Mouse (Mus musculus): ENCODE results near the gene Mapk8ip1. TPM values are rescaled to one million over a fixed set of nuclear protein-coding genes. Genes with fewer than 3 reads are reported as not detected.
"Not testable (repeated sequence)": the region's sequence is repeated elsewhere in the genome, so short reads cannot be mapped to it uniquely, and the experiment has no call there.

Mapk8ip1 gene
- total RNA-seq, 4 experiments from 2014 or later, result 328 to 363 (median 345) TPM

- no peak for DNase-seq (ENCODE audit: low spot score in 2 of 2)
These were observed 24.3 kb upstream of the Mapk8ip1 start for GRCm38 (mm10) chr2:92425366-92425765.

GRCm38 (mm10) chr2:92424462-92425308, 23.6 kb upstream of the Mapk8ip1 start:
- peak in 1 of 2 experiments; percentile 75 for DNase-seq (ENCODE audit: low spot score in 2 of 2)

- peak; percentile 80 to 91 for DNase-seq (ENCODE audit: low spot score in 2 of 2)
These were observed 22.8 kb upstream of the Mapk8ip1 start for GRCm38 (mm10) chr2:92423702-92424461.

DNA sequence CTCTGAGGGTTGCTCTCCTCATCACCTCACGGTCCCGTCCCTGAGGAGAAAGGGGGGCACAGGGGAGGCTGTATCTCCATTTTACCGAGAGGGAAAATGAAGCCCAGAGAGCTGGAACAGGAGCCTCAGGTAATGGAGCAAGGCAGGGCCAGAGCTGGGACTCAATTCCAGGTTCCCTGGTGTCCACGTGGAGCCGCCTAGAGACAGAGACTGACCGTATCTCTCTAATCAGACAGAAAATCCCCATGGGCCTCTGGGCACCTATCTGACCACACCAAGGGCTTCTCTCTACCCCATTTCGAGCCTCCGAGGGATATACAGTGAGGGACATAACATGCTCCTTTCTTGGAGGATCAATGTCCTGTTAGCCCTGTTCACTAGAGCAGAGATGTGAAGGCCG, 22.1 kb upstream of the Mapk8ip1 start:
- no peak for DNase-seq (ENCODE audit: low spot score in 2 of 2)

GRCm38 (mm10) chr2:92422388-92423135, 21.5 kb upstream of the Mapk8ip1 start:
- no peak for DNase-seq (ENCODE audit: low spot score in 2 of 2)

GRCm38 (mm10) chr2:92421723-92422387, 20.8 kb upstream of the Mapk8ip1 start:
- DNase-seq (ENCODE audit: low spot score in 2 of 2), result no peak

- no peak for DNase-seq (ENCODE audit: low spot score in 2 of 2)
These were observed 10.6 kb upstream of the Mapk8ip1 start for GRCm38 (mm10) chr2:92411705-92412104.

GRCm38 (mm10) chr2:92408309-92409045, 7.4 kb upstream of the Mapk8ip1 start:
- no peak for DNase-seq (ENCODE audit: low spot score in 2 of 2)

DNA sequence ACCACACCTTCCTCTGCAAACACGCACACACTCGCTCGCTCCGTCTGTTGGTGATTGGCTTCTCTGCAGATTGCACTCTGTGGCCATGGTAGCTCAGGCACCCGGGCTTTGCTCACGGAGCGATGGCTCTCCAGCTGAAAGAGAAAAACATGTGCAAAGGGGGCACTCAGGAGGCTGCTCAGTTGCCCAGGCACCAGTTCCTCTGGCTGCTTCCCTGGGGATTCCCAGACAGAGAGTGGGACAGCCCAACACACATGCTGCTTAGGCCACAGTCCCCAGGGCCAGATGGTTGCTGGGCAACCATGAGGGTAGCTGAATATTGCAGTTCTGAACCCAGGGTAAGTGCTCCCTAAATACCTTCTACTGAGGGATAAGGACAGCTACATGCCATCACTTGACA, 4.6 kb upstream of the Mapk8ip1 start:
- no peak for DNase-seq (ENCODE audit: low spot score in 2 of 2)

- no peak for DNase-seq (ENCODE audit: low spot score in 2 of 2)
These were observed 3.7 kb upstream of the Mapk8ip1 start for GRCm38 (mm10) chr2:92404737-92405136.

GRCm38 (mm10) chr2:92403776-92404319, 2.8 kb upstream of the Mapk8ip1 start:
- no peak for DNase-seq (ENCODE audit: low spot score in 2 of 2)

DNA sequence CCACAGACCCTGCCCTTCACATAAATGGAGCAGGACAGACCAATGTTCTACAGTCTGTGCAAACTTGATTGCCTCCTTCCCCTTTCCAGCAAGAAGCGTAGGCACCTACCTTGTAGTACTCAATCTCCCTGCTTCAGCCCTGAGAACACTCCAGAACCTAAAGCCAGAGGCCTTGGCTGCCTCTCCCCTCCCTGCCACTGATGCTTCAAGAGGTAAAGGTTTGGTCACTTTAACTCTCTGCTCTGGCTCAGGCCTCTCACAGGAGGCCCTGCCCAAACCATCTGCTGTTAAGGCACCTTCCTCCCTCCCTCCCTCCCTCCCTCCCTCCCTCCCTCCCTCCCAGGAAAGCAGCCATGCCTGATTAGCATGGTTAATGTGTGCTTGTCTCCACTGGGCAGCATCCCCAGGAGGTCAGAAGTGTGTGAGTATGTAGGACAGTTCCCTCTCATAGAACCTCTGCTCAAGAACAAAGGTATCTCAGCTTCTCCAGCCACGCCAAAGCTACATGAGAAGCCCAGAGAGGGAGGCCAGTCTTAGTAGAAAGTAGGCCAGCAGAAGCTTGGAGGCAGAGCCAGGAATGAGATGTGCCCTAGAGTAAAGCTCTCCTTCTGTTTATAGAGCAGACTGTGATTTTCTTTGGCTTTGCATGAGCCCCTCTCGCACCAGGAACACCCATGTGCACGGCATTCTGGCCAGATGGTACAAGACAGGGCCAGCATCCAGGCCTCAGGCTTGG, 1.7 kb upstream of the Mapk8ip1 start:
- DNase-seq (ENCODE audit: low spot score in 2 of 2), result no peak

DNA sequence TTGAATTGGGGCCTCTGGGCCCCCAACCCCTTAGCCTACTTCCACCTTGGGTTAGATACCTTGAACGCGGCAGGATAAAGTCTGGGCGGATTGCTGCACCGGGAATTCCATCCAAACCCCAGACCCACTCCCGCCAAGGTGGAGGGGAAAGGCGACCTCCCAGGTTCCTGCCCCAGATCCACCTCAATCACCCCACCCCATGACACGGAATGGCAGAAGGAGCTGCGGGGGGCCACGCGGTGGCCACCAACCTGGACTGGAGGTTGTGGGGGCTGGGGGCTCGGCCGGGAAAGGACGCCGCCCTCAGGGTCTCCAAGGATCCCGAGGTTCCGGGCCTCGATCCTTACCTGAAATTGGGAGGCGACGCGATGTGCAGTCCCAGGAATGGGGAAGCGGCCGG, 381 bp downstream of the Mapk8ip1 start:
- DNase-seq (ENCODE audit: low spot score in 2 of 2), result no peak

GRCm38 (mm10) chr2:92399877-92400276, 1.2 kb downstream of the Mapk8ip1 start:
- DNase-seq (ENCODE audit: low spot score in 2 of 2), result not testable (repeated sequence)

DNA sequence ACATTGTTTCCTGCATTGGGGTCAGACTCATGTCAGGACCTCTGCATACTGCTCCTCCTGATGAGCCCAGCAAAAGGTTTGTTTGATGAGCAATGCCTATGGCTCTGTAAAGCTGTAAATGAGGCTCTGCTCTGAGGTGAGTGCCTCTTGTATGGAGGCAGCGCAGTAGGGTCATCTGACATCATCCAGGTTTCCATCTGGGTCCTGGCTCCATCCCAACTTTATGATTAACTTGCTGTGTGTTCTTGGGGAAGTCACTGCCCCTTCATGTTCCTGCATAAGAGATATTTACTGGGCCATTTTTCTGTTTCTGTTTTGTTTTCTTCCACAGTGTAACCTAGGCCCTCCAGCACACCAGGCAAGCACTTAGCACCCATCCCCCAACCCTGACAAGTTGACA, 3.6 kb downstream of the Mapk8ip1 start:
- DNase-seq (ENCODE audit: low spot score in 2 of 2), result no peak

GRCm38 (mm10) chr2:92395535-92395934, 5.5 kb downstream of the Mapk8ip1 start:
- no peak for DNase-seq (ENCODE audit: low spot score in 2 of 2)

DNA sequence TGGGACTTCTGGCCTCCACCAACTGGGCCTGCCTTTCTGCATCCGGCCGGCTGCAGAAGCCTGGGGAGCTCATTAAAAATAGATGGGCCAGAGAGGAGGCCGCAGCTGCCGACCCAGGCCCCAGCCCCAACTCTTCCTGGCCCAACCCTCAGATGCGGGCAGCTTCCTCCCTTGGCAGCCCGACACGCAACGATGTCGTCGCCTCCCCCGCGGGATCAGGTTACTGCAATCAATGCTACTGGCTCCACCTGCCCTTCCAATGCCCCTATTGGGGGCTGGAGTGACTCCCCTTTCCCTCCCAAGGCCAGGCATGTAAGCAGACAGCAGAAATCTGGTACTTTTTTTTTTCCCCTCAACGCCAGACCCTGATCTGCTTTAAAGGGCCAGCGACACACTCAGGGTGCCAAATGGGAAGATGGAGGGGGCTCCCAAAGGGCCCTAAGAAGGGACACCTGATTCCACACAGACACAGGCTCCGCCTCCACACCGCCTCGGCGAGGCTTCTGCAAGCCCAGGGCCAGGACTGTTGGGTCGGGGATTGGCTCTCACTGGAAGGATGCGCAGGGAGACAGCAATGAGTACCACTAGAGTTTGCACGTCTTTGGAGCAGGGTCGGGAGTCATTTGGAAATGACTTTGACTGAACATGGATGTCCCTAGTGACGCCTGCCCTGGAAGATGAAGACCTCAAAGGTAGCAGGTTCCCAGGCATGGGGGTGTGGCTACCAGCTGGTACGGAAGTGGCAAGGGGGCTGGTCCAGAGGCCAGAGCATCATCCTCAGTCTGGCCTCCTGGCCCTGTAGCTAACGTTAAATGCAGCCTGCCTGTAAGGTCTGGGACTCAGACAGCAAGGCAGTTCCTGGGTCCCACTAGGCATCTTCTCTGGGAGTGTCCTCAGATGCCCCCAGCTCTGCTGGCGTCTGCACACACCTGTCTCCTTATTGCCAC, 8.5 kb downstream of the Mapk8ip1 start:
- DNase-seq (ENCODE audit: low spot score in 2 of 2), result no peak

DNA sequence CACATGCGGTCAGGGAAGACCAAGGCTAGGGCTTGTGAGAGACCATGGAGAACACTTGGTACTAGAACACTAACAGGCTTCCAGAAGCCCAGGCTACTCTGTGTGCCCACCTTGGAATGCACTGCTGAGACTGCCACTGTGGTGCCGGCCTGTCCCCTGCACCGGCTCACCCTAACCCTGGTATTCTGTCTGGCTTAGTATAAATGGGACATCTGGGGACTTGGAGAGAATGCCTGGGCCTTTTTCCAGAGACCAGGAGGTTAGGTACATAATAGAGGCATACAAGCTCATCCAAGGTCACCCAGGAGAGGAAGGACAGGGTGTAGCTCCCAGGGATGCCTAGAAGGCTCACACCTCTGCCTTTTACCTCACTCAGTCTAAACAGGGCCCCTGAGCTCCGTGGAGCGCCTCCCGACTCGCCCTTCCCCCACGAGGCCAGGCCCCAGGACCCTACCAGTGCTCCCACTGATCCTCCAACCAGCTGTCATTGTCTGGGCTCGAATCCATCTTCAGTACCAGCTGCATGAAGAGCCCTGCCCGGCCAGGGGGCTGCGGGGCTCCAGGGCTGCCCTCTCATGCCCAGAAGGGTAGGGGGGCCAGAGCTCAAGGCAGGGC, 9.3 kb downstream of the Mapk8ip1 start:
- no peak for DNase-seq (ENCODE audit: low spot score in 2 of 2)

Data from left cerebral cortex, adult 8-10 months (tissue).